Mouse (Mus musculus) bone marrow macrophage, adult 2 months (primary cell): ENCODE measurements at regions not wholly inside any gene's neighbourhood (a gene's known extent, or its start where the extent isn't known, plus 50 kb on each side); places are given as distances from the start of the nearest gene placed in this dataset.

ENCODE experiments used
- CTCF ChIP-seq: IDR thresholded peaks from 2 replicates; pipeline ENCODE4 v1.5.1; 2012; ENCODE audit warnings: low read depth, mild to moderate bottlenecking, low read length, moderate library complexity
- POLR2A ChIP-seq: IDR thresholded peaks from 2 replicates; pipeline ENCODE4 v1.6.1; 2012; ENCODE audit warnings: mild to moderate bottlenecking, low read depth, low read length, borderline replicate concordance

DNA sequence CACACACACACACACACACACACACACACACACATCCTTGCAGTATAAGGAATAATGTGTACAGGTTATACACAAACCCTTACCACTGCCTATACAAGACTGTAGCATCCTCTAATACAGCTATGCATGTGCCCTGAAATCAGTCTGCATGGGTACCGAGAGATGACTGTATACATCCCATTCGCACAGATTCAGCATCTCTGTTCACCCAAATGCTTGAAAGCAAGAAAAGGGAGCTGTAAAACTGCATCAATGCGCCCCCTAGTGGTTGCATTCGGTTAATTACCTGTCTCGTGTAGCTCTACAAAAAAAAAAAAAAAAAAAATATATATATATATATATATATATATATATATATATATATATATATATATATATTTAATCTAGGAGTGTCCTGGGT lies 184.8 kb downstream of the Tmem26 start:
- TF ChIP-seq POLR2A (no peak), CTCF (no peak)
